Mouse (Mus musculus) mesoderm, embryonic 11.5 days (tissue): ENCODE measurements around the gene Fpr2.
"Not testable (repeated sequence)": the region's sequence is repeated elsewhere in the genome, so short reads cannot be mapped to it uniquely, and the experiment has no call there.

Experiments
- DNase-seq: peaks from one replicate; pipeline ENCODE4 v3.0.0-alpha.2; 2012; ENCODE audit warnings: low read depth, low spot score

Gene Fpr2

DNA sequence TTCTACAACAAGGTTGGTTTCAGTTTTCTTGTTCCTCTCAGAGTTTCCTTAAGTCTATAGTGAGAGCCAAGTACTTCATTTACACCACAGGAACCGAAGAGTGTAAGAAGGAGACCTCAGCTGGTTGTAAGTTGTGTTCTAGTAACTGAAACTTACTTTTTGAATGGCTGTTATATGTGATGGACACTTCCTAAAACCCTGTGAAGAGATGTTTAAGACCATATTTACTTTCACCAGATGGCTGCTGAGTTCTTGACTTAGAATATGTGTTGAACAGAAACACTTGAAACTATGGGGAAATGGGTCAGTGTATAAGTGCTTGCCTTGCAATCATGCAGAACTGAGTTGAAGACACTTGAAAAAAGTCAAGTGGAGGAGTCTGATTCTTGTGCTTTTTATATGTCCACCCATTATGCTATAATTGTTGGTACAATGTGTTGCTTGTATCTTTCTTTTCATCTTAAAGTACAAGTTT, at the start of gene Fpr2, which contains the start of gene Fpr3:
TSS of gene Fpr2 (plus strand) at position 51 of the 475 bp plus-strand sequence.
TSS of gene Fpr3 (plus strand) at position 79 of the 475 bp plus-strand sequence.
- no peak for DNase-seq

DNA sequence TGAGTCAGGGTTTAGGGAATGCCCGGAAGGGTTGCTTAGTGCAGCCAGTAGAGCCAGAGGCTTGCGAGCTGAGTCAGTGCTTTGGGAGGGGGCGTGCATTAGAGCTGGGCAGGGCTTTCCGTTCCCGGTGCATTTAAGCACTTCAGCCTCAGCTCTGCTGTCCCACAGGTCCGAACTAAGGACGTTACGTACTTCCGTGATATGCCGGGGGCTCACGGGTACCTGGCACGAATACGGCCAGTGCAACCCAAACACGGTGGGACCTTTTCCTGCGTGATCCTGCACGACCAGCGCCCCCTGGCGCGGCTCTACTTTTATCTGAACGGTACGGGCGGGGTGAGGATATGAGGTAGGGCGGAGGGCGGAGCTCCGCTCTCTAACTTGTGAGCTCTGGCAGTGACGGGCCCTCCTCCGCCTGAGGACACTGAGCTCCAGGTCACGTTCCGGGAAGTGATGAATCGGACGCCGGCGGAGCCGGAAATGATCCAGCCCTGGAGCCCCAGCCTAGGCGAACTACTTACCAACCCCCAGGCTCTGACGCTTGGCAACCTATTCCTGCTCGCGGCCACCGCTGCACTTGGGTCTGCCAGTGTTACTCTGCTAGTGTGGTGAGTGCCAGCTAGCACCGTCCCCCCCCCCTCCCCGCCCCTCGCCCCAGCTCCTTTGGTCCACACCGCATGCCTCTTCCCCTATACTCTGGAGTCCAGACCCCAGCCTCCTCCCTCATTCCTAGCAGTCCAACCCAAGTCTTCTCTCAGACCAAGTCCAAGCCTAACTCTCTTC, 49.5 kb upstream of the Fpr2 start:
- peak; percentile 92 for DNase-seq

- no peak for DNase-seq
Measured at GRCm38 (mm10) chr17:17839276-17839675, 48.3 kb upstream of the Fpr2 start.

GRCm38 (mm10) chr17:17840796-17841195, 46.8 kb upstream of the Fpr2 start:
- DNase-seq, result no peak

DNA sequence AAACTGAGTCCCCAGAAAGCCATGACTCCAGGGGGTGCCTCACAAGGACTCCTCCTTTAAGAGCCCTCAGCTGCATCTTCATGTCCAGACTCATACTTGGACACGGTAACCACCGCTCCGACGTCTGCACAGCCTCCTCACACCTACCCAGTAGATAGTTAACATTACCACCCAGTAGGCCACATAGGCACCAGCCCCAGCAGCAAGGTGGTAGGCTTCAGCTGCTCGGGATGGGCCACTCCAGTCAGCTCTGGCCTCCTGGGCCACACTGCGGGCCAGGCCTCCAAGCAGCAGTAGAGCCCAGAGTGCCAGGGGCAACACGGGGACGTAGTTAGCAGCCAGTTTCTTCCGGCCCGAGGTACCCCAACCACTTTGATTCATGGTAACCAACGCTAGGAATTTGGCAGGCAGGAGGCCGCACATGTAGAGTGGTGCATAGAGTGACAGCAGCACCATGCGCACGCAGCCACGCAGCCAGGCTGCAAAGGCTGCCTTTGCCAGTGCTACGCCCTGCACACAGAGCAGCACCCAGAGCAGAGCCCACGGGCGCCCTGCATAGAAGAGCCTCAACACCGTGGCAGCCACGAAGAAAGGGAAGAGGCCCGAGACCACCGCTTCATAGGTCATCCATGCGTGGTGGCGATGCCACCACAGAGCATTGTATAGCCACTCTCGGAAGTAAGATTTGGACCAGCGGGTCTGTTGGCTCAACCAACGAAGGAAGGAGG, 43.9 kb upstream of the Fpr2 start:
- no peak for DNase-seq

DNA sequence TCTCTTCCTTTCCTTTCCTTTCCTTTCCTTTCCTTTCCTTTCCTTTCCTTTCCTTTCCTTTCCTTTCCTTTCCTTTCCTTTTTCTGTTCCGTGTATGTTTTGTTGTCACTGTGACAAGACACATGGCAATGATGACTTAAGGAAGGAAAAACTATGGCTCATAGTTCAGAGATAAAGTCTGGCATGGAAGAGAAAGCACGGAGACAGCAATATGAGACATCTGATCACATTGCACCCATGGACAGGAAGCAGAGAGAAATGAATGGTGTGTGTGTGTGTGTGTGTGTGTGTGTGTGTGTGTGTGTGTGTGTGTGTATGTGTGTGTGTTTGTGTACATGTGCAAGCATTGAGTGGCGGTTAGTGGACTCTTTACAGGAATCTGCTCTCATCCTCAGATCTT, 43.0 kb upstream of the Fpr2 start:
- DNase-seq, result not testable (repeated sequence)

- no peak for DNase-seq
Measured at GRCm38 (mm10) chr17:17845187-17846027, 42.2 kb upstream of the Fpr2 start.

GRCm38 (mm10) chr17:17848988-17849387, 38.6 kb upstream of the Fpr2 start:
- DNase-seq, result no peak

DNA sequence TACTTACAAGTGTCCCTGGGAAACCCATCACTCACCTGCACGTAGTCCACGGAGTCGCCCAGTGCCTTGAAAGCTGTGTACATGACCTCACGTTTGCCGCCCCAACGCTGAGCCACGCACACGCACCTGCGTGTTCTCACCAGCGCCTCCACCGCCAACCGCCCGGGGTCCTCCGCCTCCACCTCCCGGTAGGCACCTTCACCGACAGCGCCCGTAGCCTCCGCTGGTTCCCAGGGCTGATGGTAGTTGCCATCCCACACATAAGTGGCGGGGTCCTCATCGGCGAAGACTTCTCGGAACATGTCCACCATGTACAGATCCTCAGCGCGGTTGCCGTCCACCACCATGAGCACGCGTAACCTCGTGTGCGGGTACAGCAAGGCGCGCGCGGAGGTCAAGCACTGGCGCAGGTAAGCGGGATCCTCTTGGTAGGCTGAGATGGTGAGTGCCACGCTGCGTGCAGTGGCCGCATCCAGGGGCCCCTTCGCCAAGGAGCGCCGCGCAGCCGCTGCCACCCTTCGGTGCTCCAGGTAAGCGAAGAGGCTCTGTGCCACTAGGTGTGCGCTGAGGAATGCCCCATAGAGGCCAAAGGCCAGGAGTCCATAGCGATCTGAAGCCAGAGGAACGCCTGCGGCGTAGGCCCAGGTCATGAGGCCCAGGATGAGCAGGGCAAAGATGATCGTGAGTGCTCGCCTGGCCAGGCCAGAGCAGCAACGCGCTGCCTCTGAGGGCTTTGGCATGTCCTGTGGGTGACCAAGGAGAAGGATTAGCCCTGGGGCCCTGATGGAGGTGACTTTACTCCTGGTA, 37.5 kb upstream of the Fpr2 start:
- no peak for DNase-seq

GRCm38 (mm10) chr17:17855064-17855838, 32.4 kb upstream of the Fpr2 start, which contains the start of gene Has1:
TSS of gene Has1 (minus strand) at chr17:17855205.
- no peak for DNase-seq

DNA sequence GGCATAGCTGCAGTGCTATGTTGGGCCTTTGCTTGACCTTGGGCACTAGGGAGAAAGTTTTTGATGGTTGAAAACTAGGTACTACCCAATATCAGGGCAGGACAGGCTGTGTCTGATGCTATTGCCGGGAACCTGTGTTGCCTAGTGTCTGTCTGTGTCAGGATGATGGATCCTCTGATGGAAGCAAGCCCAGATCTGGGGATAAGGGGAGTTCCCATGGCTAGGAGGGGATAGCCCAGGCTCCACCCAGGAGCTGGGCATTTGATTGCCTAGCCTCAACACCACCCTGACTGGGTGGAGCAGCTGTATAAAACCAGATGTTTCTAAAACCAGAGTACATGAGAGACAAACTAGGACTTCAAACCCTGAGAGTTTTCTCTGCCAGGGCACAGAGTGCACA, 31.0 kb upstream of the Fpr2 start:
- no peak for DNase-seq

- no peak for DNase-seq
Measured at GRCm38 (mm10) chr17:17857446-17857845, 30.2 kb upstream of the Fpr2 start.

DNA sequence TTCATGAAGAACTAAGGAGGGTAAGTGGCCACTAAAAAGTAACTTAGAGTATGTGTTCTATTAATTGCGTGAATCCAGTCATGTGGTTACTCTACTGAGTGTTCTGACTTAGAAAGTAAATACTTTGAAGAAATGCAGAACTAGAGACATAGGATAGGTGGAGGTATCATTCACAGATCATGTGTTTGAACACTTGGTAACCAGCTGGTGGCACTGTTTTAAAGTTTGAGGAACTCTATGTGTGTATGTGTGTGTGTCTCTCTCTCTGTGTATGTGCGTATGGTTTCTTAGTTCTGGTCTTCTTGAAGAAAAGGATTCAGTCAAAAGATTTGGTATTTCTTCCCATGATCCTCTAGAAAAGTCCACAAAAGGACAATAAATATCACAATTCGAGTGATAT, 27.5 kb upstream of the Fpr2 start:
- no peak for DNase-seq

- no peak for DNase-seq
Measured at GRCm38 (mm10) chr17:17862360-17862759, 25.3 kb upstream of the Fpr2 start.

DNA sequence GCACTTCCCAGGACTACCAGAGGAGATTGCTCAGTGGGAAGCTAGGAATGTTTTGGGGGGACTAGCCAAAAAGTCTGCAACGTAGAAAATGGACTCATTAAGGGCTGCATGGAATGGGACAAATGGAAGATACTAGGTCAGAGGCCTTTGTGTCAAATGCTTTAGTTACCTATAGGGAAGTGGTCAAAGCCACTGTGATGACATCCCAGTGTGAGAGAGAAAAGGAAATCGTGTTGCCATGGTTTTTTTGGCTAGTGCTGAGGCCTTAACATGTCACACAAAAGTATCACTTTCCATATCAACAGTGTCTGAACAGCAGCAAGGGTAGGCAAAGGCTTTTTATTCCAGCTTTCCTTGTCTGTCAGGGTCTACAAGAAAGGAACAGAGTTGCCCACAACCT, 22.5 kb upstream of the Fpr2 start:
- DNase-seq, result no peak

GRCm38 (mm10) chr17:17866801-17867469, 20.7 kb upstream of the Fpr2 start:
- no peak for DNase-seq

DNA sequence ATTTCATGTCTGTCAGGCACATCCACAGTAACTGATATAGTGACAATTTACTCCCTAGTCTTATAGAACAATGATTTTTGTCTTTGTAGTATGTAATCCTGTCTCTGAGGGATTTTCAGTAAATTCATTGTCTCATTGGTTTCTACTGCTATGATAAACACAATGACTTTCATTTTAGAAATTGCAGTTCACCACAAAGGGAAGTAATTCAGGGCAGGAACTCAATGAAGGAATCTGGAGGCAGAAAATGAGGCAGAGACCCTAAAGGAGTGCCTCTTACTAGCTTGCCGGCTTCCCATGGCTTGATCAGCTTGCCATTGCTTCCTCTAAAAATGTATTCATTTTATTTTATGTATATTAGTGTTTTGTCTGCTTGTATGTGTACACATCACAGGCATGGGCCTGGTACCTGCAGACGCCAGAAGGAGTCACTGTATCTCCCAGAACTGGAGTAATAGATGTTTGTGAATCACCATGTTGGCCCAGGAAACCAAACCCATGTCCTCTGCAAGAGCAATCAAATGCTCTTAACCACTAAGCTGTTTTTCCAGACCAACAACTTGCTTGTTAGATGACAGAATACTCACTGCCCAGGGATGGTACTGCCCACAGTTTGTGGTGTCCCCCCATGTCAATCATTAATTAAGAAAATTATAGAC, 16.6 kb upstream of the Fpr2 start:
- no peak for DNase-seq

DNA sequence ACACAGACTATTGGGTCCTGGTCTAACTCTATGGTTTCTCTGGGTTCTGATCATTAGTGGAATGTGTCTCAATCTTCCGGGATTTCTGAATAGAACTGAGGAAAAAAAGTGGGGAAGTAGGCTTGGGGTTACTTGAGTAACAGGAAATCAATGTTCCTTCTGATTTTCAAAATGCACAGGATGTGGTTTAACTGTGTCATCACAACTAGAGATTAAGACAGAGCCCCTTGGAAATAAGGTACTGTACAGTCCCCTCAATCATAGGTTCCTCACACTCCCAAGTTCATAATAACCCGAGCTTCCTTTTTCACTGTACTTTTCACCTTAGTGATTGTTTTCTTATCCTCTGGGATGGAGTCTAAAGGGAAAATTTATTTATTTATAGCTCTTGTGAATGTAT, 15.9 kb upstream of the Fpr2 start:
- DNase-seq, result no peak

DNA sequence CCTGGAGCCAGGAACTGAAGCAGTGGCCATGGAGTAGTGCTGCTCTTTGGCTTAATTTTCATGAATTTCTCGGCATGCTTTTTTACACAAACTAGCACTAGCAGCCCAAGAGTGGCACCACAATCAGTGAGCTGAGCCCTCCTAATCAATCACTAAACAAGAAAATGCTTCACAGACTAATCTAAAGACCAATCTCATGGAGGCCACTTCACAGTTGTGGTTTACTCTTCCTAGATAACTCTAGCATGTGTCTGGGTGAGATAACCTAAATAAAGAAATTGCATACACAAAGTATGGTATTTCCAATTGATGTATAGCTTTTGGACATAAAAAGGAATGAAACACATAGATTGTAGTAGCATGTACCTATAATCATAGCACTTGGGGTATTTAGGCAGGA, 8.3 kb upstream of the Fpr2 start:
- no peak for DNase-seq
